Mouse (Mus musculus) bone marrow macrophage, adult 2 months (primary cell): ENCODE results near the gene Rgs9.

Experiments
- CTCF ChIP-seq: IDR thresholded peaks from 2 replicates; pipeline ENCODE4 v1.5.1; 2012; ENCODE audit warnings: low read depth, mild to moderate bottlenecking, low read length, moderate library complexity
- POLR2A ChIP-seq: IDR thresholded peaks from 2 replicates; pipeline ENCODE4 v1.6.1; 2012; ENCODE audit warnings: mild to moderate bottlenecking, low read depth, low read length, borderline replicate concordance

DNA sequence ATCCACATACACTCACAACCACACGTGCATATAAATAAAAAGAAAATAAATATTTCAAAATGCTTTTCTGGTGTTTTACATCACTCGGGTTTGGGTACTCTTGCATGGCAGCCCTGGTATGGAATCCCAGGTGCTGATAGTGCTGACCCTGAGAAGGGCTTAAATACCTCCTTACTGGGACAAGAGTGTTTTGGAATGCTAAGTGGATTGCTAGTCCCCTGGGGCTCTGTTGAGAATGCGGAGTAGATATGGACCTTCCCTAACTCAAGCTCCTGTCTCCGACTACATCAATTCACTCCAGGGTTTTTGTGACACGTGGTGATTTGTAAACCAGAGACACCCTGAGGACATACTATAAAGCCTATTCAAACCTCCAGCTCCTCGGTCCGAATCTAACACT is 45.6 kb upstream of the Rgs9 start:
- TF ChIP-seq CTCF, result no peak
- no peak for TF ChIP-seq POLR2A
